Mouse (Mus musculus): ENCODE measurements around the gene Bhlha15.

Bhlha15 gene

GRCm38 (mm10) chr5:144191026-144191425 lies 940 bp downstream of the Bhlha15 start:
- no peak for DNase-seq (ENCODE audit: low spot score)

- no peak for DNase-seq (ENCODE audit: low spot score)
These were observed 2.6 kb downstream of the Bhlha15 start for GRCm38 (mm10) chr5:144192673-144193072.

GRCm38 (mm10) chr5:144194416-144194815 lies 4.3 kb downstream of the Bhlha15 start:
- no peak for DNase-seq (ENCODE audit: low spot score)

GRCm38 (mm10) chr5:144195567-144195966 lies 5.5 kb downstream of the Bhlha15 start:
- no peak for DNase-seq (ENCODE audit: low spot score)

GRCm38 (mm10) chr5:144200616-144201015 lies 10.5 kb downstream of the Bhlha15 start:
- no peak for DNase-seq (ENCODE audit: low spot score)

GRCm38 (mm10) chr5:144202430-144202829 lies 12.3 kb downstream of the Bhlha15 start:
- DNase-seq (ENCODE audit: low spot score) = no peak

GRCm38 (mm10) chr5:144203398-144203959 lies 13.4 kb downstream of the Bhlha15 start:
- no peak for DNase-seq (ENCODE audit: low spot score)

- DNase-seq (ENCODE audit: low spot score) = no peak
These were observed 14.2 kb downstream of the Bhlha15 start for GRCm38 (mm10) chr5:144204303-144204702.

GRCm38 (mm10) chr5:144204911-144205310 lies 14.8 kb downstream of the Bhlha15 start:
- no peak for DNase-seq (ENCODE audit: low spot score)

- no peak for DNase-seq (ENCODE audit: low spot score)
These were observed 16.0 kb downstream of the Bhlha15 start for GRCm38 (mm10) chr5:144206069-144206468.

GRCm38 (mm10) chr5:144207478-144207877 lies 17.4 kb downstream of the Bhlha15 start:
- DNase-seq (ENCODE audit: low spot score) = peak; percentile 43

GRCm38 (mm10) chr5:144214453-144214852 lies 24.4 kb downstream of the Bhlha15 start:
- peak; percentile 66 for DNase-seq (ENCODE audit: low spot score)

GRCm38 (mm10) chr5:144215992-144216391 lies 25.9 kb downstream of the Bhlha15 start:
- DNase-seq (ENCODE audit: low spot score) = no peak

- no peak for DNase-seq (ENCODE audit: low spot score)
These were observed 28.0 kb downstream of the Bhlha15 start for GRCm38 (mm10) chr5:144218061-144218460.

GRCm38 (mm10) chr5:144219306-144219705 lies 29.2 kb downstream of the Bhlha15 start:
- no peak for DNase-seq (ENCODE audit: low spot score)

GRCm38 (mm10) chr5:144219936-144220335 lies 29.9 kb downstream of the Bhlha15 start:
- DNase-seq (ENCODE audit: low spot score) = no peak

GRCm38 (mm10) chr5:144221305-144221704 lies 31.2 kb downstream of the Bhlha15 start:
- DNase-seq (ENCODE audit: low spot score) = no peak

GRCm38 (mm10) chr5:144222811-144223502 lies 32.9 kb downstream of the Bhlha15 start:
- no peak for DNase-seq (ENCODE audit: low spot score)

- peak; percentile 92 for DNase-seq (ENCODE audit: low spot score)
These were observed 33.4 kb downstream of the Bhlha15 start, which contains the start of gene Tecpr1 for GRCm38 (mm10) chr5:144223503-144223862. Tecpr1 (minus strand) TSS chr5:144223615.

GRCm38 (mm10) chr5:144223899-144224816 lies 34.1 kb downstream of the Bhlha15 start:
- no peak for DNase-seq (ENCODE audit: low spot score)

- DNase-seq (ENCODE audit: low spot score) = no peak
These were observed 36.1 kb downstream of the Bhlha15 start for GRCm38 (mm10) chr5:144226220-144226619.

GRCm38 (mm10) chr5:144230216-144230615 lies 40.1 kb downstream of the Bhlha15 start:
- DNase-seq (ENCODE audit: low spot score) = no peak

- DNase-seq (ENCODE audit: low spot score) = no peak
These were observed 41.3 kb downstream of the Bhlha15 start for GRCm38 (mm10) chr5:144231410-144231809.
